Mouse (Mus musculus) kidney, embryonic 14.5 days (tissue): Measurements from ENCODE around the gene Slc16a2. TPM values are rescaled to one million over a fixed set of nuclear protein-coding genes. Genes with fewer than 3 reads are reported as not detected.
"Not testable (repeated sequence)": the region's sequence is repeated elsewhere in the genome, so short reads cannot be mapped to it uniquely, and the experiment has no call there.

Source experiments
- ATAC-seq: fragments of 200-750 bp; cut with Nextera tagmentation; 2 replicates; pipeline ENCODE4 v1.8.0; 2017; ENCODE audit warnings: moderate number of reproducible peaks, mild to moderate bottlenecking, moderate TSS enrichment, moderate library complexity; ENCODE audit not compliant: low FRiP score, low TSS enrichment
- H3K27ac ChIP-seq: fragments of 300-500 bp; sonication (generic); 2 replicates; pipeline ENCODE4 v1.5.1; 2014; ENCODE audit warnings: low read depth, mild to moderate bottlenecking, low read length, moderate library complexity, mixed read lengths
- H3K27me3 ChIP-seq: fragments of 300-500 bp; sonication (generic); 2 replicates; pipeline ENCODE4 v1.6.1; 2014; ENCODE audit warnings: mild to moderate bottlenecking, low read length; ENCODE audit not compliant: control insufficient read depth, insufficient read depth
- H3K36me3 ChIP-seq: fragments of 300-500 bp; sonication (generic); 2 replicates; pipeline ENCODE4 v1.6.1; 2014; ENCODE audit warnings: low read length, mixed read lengths; ENCODE audit not compliant: control insufficient read depth, insufficient read depth
- H3K4me1 ChIP-seq: fragments of 300-500 bp; sonication (generic); 2 replicates; pipeline ENCODE4 v1.6.1; 2014; ENCODE audit warnings: low read length, mixed read lengths; ENCODE audit not compliant: control insufficient read depth, insufficient read depth
- H3K4me2 ChIP-seq: fragments of 300-500 bp; sonication (generic); replicated peaks from 2 replicates; pipeline ENCODE4 v1.6.1; 2014; ENCODE audit warnings: low read depth, mild to moderate bottlenecking, low read length
- H3K4me3 ChIP-seq: fragments of 300-500 bp; sonication (generic); 2 replicates; pipeline ENCODE4 v1.5.1; 2014; ENCODE audit warnings: mild to moderate bottlenecking, low read length
- H3K9ac ChIP-seq: fragments of 300-500 bp; sonication (generic); 2 replicates; pipeline ENCODE4 v1.6.1; 2014; ENCODE audit warnings: low read depth, mild to moderate bottlenecking, low read length, moderate library complexity
- H3K9me3 ChIP-seq: fragments of 300-500 bp; sonication (generic); 2 replicates; pipeline ENCODE4 v1.6.1; 2016; ENCODE audit warnings: low read length; ENCODE audit not compliant: control insufficient read depth
- WGBS: fragments of 180-500 bp; shearing (Covaris S2); extraction: QIAGEN DNeasy Blood & Tissue Kit; methylation state at CpG from one replicate; pipeline ENCODE4 v1.1.7; 2014; 5-methylcytosine and 5-hydroxymethylcytosine counted together
- polyA plus RNA-seq: library from polyadenylated mRNA; unstranded; fragments of >200 nt; fragmentation: Nextera tagmentation; extraction: Ambion mirVana; gene quantifications from 2 replicates; pipeline ENCODE4 v1.2.1, GENCODE M21; 2014

Gene Slc16a2
- polyA plus RNA-seq, 1 experiment from 2014 or later = 13.1 TPM

- peak overlapping the region; percentile 48; the same call in 1 of the 2 replicates for H3K9ac ChIP-seq
- no peaks in the 10 kb centered on the region for H3K4me1 ChIP-seq
- peak; percentile 67 for ATAC-seq
- peaks cover 7% of the 10 kb centered on the region; the same call in 1 of the 2 replicates for H3K27me3 ChIP-seq
- WGBS = 7% methylated on average over 17 of the region's 17 CpGs
- H3K4me2 ChIP-seq = peak overlapping the region; percentile 85
- H3K36me3 ChIP-seq = no peaks in the 10 kb centered on the region
- peak overlapping the region; percentile 38 for H3K4me3 ChIP-seq
- H3K9me3 ChIP-seq = no peaks in the 10 kb centered on the region
- no peak overlapping the region for H3K27ac ChIP-seq
Measured at GRCm38 (mm10) chrX:103694787-103695164, 127.0 kb downstream of the Slc16a2 start.

- 28% methylated on average over 10 of the region's 10 CpGs for WGBS
- Histone ChIP-seq H3K4me2 (peak overlapping the region; percentile 85), H3K27me3 (peaks cover 7% of the 10 kb centered on the region; the same call in 1 of the 2 replicates)
Measured at GRCm38 (mm10) chrX:103694381-103694780, 127.4 kb downstream of the Slc16a2 start.

GRCm38 (mm10) chrX:103692916-103693315, 128.9 kb downstream of the Slc16a2 start:
- 90% methylated on average over 5 of the region's 5 CpGs for WGBS
- Histone ChIP-seq H3K27ac (no peak overlapping the region), H3K36me3 (no peaks in the 10 kb centered on the region), H3K27me3 (peaks cover 7% of the 10 kb centered on the region; the same call in 1 of the 2 replicates), H3K9ac (no peak overlapping the region), H3K4me3 (no peak overlapping the region), H3K9me3 (no peaks in the 10 kb centered on the region), H3K4me2 (no peak overlapping the region), H3K4me1 (no peaks in the 10 kb centered on the region)
- no peak for ATAC-seq

More at GRCm38 (mm10) chrX:103694381-103694780, 127.4 kb downstream of the Slc16a2 start:
- H3K9ac ChIP-seq = peak overlapping the region; percentile 48; the same call in 1 of the 2 replicates
- no peaks in the 10 kb centered on the region for H3K9me3 ChIP-seq
- H3K27ac ChIP-seq = no peak overlapping the region
- ATAC-seq = no peak
- peak overlapping the region; percentile 38; the same call in 1 of the 2 replicates for H3K4me3 ChIP-seq
- H3K4me1 ChIP-seq = no peaks in the 10 kb centered on the region
- H3K36me3 ChIP-seq = no peaks in the 10 kb centered on the region

- no peaks in the 10 kb centered on the region for H3K36me3 ChIP-seq
- WGBS = 66% methylated on average over 2 of the region's 2 CpGs
- no peak overlapping the region for H3K4me2 ChIP-seq
- no peaks in the 10 kb centered on the region for H3K9me3 ChIP-seq
- H3K27me3 ChIP-seq = no peaks in the 10 kb centered on the region
- no peak for ATAC-seq
- no peak overlapping the region for H3K4me3 ChIP-seq
- no peak overlapping the region for H3K27ac ChIP-seq
- H3K4me1 ChIP-seq = no peaks in the 10 kb centered on the region
- no peak overlapping the region for H3K9ac ChIP-seq
Measured at GRCm38 (mm10) chrX:103688551-103688950, 133.2 kb downstream of the Slc16a2 start.

GRCm38 (mm10) chrX:103674674-103675073, 147.1 kb downstream of the Slc16a2 start:
- 33% methylated on average over 2 of the region's 2 CpGs for WGBS
- no peak overlapping the region for H3K4me3 ChIP-seq
- no peak; the same call in 1 of the 2 replicates for ATAC-seq
- no peaks in the 10 kb centered on the region for H3K36me3 ChIP-seq
- H3K27ac ChIP-seq = no peak overlapping the region
- no peaks in the 10 kb centered on the region for H3K9me3 ChIP-seq
- H3K4me2 ChIP-seq = no peak overlapping the region
- H3K4me1 ChIP-seq = no peaks in the 10 kb centered on the region
- H3K9ac ChIP-seq = no peak overlapping the region
- no peaks in the 10 kb centered on the region for H3K27me3 ChIP-seq

GRCm38 (mm10) chrX:103673761-103674160, 148.0 kb downstream of the Slc16a2 start:
- no peaks in the 10 kb centered on the region for H3K4me1 ChIP-seq
- no peak for ATAC-seq
- no peaks in the 10 kb centered on the region for H3K36me3 ChIP-seq
- no peak overlapping the region for H3K4me3 ChIP-seq
- no peak overlapping the region for H3K4me2 ChIP-seq
- WGBS = 81% methylated on average over 3 of the region's 3 CpGs
- H3K9ac ChIP-seq = no peak overlapping the region
- no peaks in the 10 kb centered on the region for H3K27me3 ChIP-seq
- no peak overlapping the region for H3K27ac ChIP-seq
- no peaks in the 10 kb centered on the region for H3K9me3 ChIP-seq

GRCm38 (mm10) chrX:103670245-103670644, 151.5 kb downstream of the Slc16a2 start:
- Histone ChIP-seq H3K4me2 (no peak overlapping the region), H3K9me3 (no peaks in the 10 kb centered on the region), H3K4me3 (no peak overlapping the region), H3K36me3 (no peaks in the 10 kb centered on the region), H3K4me1 (no peaks in the 10 kb centered on the region), H3K27me3 (no peaks in the 10 kb centered on the region; the same call in 1 of the 2 replicates), H3K27ac (no peak overlapping the region), H3K9ac (no peak overlapping the region)
- ATAC-seq = no peak

- not testable (repeated sequence) for H3K27me3 ChIP-seq, H3K36me3 ChIP-seq, H3K4me1 ChIP-seq, H3K4me2 ChIP-seq, ATAC-seq, H3K4me3 ChIP-seq, H3K9ac ChIP-seq, H3K9me3 ChIP-seq, H3K27ac ChIP-seq
- 90% methylated on average over 10 of the region's 10 CpGs for WGBS
Measured at GRCm38 (mm10) chrX:103664445-103664844, 157.3 kb downstream of the Slc16a2 start.

GRCm38 (mm10) chrX:103658985-103659384, 162.8 kb downstream of the Slc16a2 start:
- 73% methylated on average over 4 of the region's 4 CpGs for WGBS
- Histone ChIP-seq H3K9me3 (no peaks in the 10 kb centered on the region), H3K4me2 (no peak overlapping the region), H3K9ac (no peak overlapping the region), H3K4me1 (no peaks in the 10 kb centered on the region), H3K27me3 (peaks cover 2% of the 10 kb centered on the region; the same call in 1 of the 2 replicates), H3K27ac (no peak overlapping the region), H3K36me3 (no peaks in the 10 kb centered on the region), H3K4me3 (no peak overlapping the region)
- no peak for ATAC-seq
